Mouse (Mus musculus) liver (tissue): ENCODE data around the gene Phf21a.

ENCODE experiments used
- DNase-seq: peaks from one replicate; pipeline ENCODE4 v3.0.0-alpha.2; 2020; ENCODE audit warnings: mixed read lengths

Phf21a gene

GRCm38 (mm10) chr2:92240299-92240698 lies 147.4 kb downstream of the Phf21a start:
- no peak for DNase-seq

GRCm38 (mm10) chr2:92240816-92241215 lies 147.9 kb downstream of the Phf21a start:
- no peak for DNase-seq

- no peak for DNase-seq
Observed at GRCm38 (mm10) chr2:92241317-92241716, 148.4 kb downstream of the Phf21a start.

DNA sequence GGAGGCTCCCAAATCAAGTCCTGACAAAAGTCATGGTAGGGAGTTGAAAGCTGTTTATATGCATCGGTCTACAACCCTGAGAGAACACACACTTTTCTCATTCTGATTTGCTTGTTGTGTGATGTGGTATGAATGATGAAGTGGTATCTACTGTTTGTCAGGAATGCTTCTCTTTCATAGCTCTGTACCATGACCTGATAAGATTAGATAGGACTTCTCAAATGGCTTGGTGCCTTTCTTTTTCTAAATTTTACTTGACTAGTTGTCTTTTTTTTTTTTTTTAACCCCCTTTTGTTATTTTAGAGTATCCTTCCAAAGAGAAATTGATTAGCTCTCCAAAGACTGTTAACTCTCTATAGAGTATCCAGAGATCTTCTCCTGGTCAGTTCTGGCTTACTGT lies 153.2 kb downstream of the Phf21a start:
- DNase-seq, result no peak

DNA sequence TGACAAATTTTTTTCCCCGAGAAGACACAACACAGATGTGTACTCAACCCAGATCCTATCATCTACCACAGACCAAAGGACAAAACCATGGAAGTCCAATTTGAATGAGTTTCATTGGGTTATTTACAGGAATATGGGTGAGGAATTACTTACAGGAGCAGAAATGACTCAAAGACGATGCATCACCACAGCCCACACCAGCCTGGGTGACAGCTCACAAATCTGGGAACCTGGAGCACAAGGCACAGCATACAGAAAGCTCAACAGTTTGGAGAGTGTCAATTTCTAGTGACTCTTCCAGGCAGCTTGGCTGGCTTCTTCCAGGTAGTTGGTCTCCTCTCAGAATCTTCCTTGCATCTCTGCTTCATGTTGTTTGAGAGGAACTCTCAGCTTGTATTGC lies 154.8 kb downstream of the Phf21a start:
- no peak for DNase-seq

DNA sequence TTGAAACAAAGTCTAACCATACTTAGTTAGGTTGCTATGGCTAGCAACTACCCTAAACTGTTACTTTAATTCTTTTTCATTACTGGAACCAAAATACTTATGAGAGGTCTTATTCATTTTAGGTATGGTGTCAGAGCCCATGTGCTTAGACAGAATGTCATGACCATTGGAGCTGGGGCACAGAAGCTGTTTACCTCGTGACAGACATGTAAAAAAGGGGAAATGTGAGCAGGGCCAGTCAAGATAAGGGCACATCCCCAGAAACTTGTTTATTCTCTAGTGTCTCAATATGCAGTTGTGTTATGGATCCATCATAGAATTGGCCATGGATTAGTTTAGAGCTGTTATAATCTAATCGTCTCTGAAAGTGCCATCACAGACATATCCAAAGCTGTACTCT lies 157.6 kb downstream of the Phf21a start:
- no peak for DNase-seq

DNA sequence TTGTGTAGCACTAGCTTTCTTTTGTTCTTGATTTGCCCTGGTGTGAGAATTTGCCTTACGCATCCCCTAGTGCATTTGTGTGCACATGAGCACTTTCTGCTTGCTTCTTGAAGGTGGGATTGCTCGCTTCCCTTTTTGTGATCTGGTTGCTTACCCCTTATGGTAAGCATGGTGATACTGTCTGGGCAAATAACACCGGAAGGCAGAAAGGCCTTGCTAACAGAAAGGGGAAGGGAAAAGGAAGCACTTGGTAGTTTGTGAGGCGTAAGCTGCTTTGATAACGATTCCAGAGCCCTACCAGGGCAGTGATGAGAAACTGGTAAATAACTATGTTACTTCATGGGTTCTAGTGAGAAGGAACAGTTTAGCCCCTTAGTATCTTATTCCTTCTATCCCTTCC lies 160.9 kb downstream of the Phf21a start:
- DNase-seq, result no peak

- no peak for DNase-seq
Observed at GRCm38 (mm10) chr2:92256141-92256540, 163.2 kb downstream of the Phf21a start.

- DNase-seq, result no peak
Observed at GRCm38 (mm10) chr2:92257372-92257956, 164.5 kb downstream of the Phf21a start.

DNA sequence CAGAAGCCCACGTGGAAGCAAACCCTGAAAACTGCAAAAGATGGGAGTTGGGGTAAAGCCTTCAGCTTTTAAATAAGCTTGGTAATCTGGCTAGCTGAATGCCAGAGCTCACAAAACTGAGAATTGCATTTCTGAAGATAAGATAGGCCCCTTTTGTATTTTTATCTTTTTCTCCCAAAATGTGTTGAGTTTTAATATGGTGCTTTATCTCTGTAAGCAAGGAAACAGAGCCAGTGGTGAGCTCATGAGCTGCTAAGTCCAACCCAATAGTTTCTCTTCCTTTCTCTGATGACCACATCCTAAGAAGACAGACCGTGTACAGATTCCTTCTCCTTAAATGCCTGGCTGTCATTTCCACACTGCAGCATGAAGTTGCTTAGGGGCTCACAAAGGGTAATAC lies 167.0 kb downstream of the Phf21a start:
- DNase-seq, result no peak

DNA sequence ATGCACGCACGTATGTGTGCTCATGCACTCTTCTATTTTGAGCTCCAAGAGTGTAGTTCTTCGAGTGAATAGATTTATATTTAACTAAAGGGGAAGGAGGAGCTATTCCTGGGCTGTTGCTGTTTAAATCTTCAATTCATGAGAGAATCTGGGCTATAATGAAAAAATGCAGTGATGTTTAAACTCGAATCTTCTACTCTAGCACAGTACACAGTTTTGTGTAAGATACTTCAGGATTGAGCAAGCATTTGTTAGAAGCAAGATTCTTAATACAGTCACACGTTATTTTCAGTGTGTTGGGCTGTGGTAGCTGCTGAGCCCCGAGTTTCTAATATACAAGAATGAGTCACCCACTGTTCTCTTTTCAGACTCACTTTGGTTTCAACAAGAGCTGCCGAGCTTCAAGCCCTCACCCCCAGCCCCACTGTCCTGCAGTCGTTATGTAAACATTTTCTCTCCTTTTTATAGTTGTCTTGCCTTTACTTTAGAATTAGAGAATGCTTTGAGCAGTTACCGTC lies 173.2 kb downstream of the Phf21a start:
- DNase-seq, result no peak

- DNase-seq, result no peak
Observed at GRCm38 (mm10) chr2:92269227-92269626, 176.3 kb downstream of the Phf21a start.

DNA sequence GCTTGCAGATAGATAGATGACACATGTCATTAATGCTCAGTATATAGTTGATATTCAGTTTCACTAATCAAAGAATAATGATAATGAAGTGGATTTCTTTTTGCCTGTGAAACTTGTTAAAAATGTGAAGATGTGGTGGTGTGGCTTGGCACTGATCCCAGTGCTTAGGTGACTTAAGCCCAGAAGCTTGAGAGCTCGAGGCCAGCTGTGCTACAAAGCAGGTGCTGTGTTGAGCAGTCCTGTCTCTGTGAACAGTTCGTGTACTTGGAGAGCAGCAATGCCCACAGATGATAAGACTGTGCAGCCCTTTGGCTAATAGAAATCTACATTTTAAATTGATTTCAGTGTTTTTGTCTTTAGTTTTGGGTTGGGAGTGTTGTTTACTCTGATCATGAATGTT lies 179.6 kb downstream of the Phf21a start:
- DNase-seq, result no peak

- no peak for DNase-seq
Observed at GRCm38 (mm10) chr2:92273101-92273801, 180.3 kb downstream of the Phf21a start.

GRCm38 (mm10) chr2:92273802-92274183 lies 180.9 kb downstream of the Phf21a start:
- DNase-seq, result no peak

DNA sequence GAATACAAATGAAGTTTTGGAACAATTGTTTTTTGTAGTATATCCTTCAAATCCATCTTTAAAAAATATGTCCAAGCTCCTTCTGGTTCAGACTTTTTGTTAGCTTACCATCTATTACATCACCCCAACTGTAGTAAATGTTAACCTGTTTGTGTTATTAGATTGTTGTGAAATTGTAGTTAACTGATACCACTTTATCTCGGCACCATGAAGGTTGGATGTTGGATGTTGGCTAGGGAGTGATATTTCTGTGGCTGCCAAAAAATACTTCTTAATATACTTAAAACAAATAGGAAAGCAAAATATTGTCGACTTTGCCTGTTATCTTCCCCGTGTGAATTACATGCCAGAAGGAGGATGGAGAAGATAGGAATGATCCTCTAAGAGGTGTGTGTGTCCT lies 184.9 kb downstream of the Phf21a start:
- DNase-seq, result no peak

GRCm38 (mm10) chr2:92278663-92279062 lies 185.7 kb downstream of the Phf21a start:
- no peak for DNase-seq

GRCm38 (mm10) chr2:92279398-92279797 lies 186.5 kb downstream of the Phf21a start:
- no peak for DNase-seq

DNA sequence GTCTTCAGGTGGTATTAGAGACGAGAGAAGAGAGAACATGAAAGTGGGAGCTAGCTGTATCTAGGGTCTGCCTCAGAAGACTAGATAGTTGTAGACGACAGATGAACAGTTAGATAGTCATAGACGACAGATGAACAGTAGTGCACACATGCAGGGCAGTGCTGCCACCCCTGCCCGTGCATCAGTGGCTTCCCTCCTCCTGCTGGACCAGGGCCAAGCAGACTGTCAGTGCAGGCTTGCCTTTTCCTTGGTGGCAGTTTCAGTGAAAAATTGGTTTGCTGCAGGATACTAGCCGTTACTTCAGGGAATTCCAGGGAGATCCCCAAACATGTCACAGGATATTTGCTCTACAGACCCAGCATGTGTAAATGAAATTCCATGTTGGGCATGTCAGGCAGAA lies 192.7 kb downstream of the Phf21a start:
- DNase-seq, result no peak

- DNase-seq, result no peak
Observed at GRCm38 (mm10) chr2:92289335-92289734, 196.4 kb downstream of the Phf21a start.

GRCm38 (mm10) chr2:92291526-92291925 lies 198.6 kb downstream of the Phf21a start:
- no peak for DNase-seq

DNA sequence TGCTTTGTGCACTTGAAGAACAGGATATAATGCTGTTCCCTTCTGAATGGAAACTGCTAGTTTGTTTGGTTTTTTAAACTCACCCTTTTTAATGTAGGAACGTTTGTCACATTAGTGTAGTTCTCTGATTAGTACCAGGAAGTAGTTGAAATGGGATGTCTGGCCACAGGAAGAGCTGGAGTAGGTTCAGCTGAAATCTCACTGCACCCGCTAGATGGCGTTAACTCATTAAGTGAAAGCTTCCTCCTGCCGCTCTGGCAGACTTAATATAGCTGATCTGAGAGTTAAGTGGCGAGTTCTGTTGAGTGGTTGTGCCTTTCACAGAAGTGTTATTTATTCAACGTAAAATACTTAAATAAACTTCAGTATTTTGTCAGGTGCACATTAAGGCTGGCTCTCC lies 203.5 kb downstream of the Phf21a start:
- peak; percentile 75 for DNase-seq

DNA sequence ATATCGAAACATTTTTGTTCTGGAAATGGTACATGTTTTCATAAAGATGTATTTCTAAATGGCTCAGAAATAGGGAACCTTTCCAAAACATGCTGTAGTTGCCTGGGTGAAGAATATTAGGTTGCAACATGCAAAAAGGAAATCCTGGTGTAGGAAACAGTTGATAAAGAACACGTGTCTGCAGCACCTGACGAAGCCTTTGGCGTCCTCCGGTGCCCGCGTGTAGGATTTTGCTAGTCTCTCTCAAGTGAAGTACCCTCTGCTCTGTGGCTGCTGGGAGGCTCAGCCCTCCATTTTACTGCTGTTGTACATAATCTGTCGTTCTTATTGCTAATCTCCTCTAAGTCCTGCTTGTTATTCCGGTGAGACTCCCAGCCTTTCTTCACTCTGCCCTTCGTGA lies 207.0 kb downstream of the Phf21a start:
- DNase-seq, result no peak

DNA sequence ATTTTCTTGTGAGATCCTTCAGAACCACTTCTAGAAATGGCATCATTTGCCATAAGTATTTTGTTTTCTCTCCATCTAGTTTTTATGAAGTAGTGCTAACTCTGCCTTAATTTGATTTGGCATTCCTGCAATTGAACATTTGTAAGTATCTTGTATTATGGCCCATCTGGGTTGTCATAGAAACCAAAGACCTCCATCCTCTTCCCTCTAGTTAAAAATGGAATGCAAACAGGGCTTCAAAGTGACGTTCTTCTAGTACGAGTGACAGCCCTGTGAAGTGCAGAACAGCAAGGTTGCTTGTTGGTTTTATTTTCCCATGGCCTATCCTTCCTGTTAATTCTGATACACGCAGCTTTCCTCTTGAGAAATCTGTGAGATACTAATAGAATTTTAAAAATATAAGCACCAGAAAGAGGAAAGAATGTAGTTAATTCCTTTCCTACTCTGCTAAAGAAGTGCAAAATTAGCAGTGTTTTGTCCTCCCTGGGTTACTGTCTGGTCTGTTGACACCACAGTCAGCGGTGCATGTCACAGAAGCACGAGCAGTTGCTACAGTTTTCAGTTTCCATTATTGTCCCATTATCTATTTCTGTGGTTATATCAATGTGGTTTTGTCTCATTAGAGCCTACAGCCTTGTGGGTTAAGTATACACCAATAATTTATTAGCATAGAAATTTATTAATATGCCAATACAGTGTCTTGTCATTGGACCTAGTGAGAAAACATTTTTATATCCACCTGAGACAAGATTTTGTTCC lies 209.1 kb downstream of the Phf21a start:
- no peak for DNase-seq
